Mouse (Mus musculus): ENCODE data around the gene Dnajc6. TPM values are rescaled to one million over a fixed set of nuclear protein-coding genes. Genes with fewer than 3 reads are reported as not detected.

Gene Dnajc6
- total and polyA plus RNA-seq, 3 experiments = 15.0 to 20.2 TPM; not detected in 1

DNA sequence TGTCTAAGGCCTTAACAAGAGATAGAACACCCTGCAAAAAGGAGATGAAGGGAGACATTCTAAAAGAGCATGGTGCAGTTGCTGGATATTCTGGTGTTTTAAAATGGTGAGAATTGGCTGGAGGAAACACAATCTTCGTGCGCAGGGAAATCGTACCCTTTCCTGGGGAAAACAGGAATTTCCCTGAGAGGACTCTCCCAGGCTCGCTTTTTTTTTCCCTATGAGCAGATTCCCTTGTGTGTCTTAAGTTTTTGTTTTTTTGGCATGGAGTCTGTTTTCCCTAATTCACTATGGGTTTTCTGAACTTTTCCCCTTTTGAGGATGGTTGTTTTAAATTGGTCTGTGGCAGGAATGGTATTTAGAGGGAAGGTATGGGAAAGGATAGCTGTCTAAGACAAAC, 192.8 kb downstream of the Dnajc6 start:
- no peaks in the 10 kb centered on the region for H3K27me3 ChIP-seq (ENCODE audit: control insufficient read depth in 1 of 2, insufficient read depth in 2 of 2, low read length in 2 of 2)
- no peak overlapping the region for H3K27ac ChIP-seq (ENCODE audit: control insufficient read depth, low read depth, low read length)
- no peaks in the 10 kb centered on the region for H3K4me1 ChIP-seq (ENCODE audit: control insufficient read depth in 1 of 2, insufficient read depth in 2 of 2, low read length in 2 of 2)
- H3K79me2 ChIP-seq (ENCODE audit: control insufficient read depth, insufficient read depth, low read length, poor library complexity) = no peaks in the 10 kb centered on the region
- no peak overlapping the region for H3K9ac ChIP-seq (ENCODE audit: control insufficient read depth, low read depth, low read length, poor library complexity, severe bottlenecking)
- no peak for DNase-seq (ENCODE audit: low read depth, low spot score)
- no peaks in the 10 kb centered on the region for H3K36me3 ChIP-seq (ENCODE audit: control insufficient read depth in 1 of 2, insufficient read depth in 2 of 2, low read length in 2 of 2)
- no peaks in the 10 kb centered on the region for H3K9me3 ChIP-seq (replicated peaks; ENCODE audit: insufficient read depth, low read length)
- H3K4me3 ChIP-seq (ENCODE audit: control insufficient read depth in 1 of 2, insufficient read depth in 1 of 2, low read depth in 2 of 2, low read length in 2 of 2) = no peak overlapping the region
- no peak for TF ChIP-seq TCF12 (IDR thresholded peaks at IDR 0.05; ENCODE audit: low read depth, low read length)
- TF ChIP-seq HCFC1 (IDR thresholded peaks at IDR 0.05; ENCODE audit: low read depth, low read length) = no peak

GRCm38 (mm10) chr4:101689645-101690044, 193.2 kb downstream of the Dnajc6 start:
- H3K9me3 ChIP-seq (replicated peaks; ENCODE audit: insufficient read depth, low read length) = no peaks in the 10 kb centered on the region
- TF ChIP-seq BHLHE40 (IDR thresholded peaks at IDR 0.05; ENCODE audit: borderline replicate concordance, low read depth, low read length) = no peak
- no peak for TF ChIP-seq POLR2A (IDR thresholded peaks at IDR 0.05; ENCODE audit: control insufficient read depth in 1 of 2, insufficient read depth in 1 of 2, low read depth in 1 of 2, low read length in 2 of 2, poor library complexity in 1 of 2)
- TF ChIP-seq SMC3 (IDR thresholded peaks at IDR 0.05; ENCODE audit: low read depth, low read length) = no peak
- TF ChIP-seq ELF1 (IDR thresholded peaks at IDR 0.05; ENCODE audit: low read depth, low read length) = no peak
- TF ChIP-seq TBP (IDR thresholded peaks at IDR 0.05; ENCODE audit: low read depth, low read length) = no peak
- no peak for TF ChIP-seq POLR2AphosphoS2 (IDR thresholded peaks at IDR 0.05; ENCODE audit: low read length)
- no peak for TF ChIP-seq NRF1 (IDR thresholded peaks at IDR 0.05; ENCODE audit: insufficient read depth, low read depth, low read length, poor library complexity, severe bottlenecking)
- no peak for TF ChIP-seq NELFE (IDR thresholded peaks at IDR 0.05; ENCODE audit: low read depth, low read length)
- TF ChIP-seq USF2 (IDR thresholded peaks at IDR 0.05; ENCODE audit: borderline replicate concordance in 1 of 2, insufficient read depth in 1 of 2, low read depth in 1 of 2, low read length in 2 of 2) = no peak
- no peak for TF ChIP-seq POLR2AphosphoS5 (IDR thresholded peaks at IDR 0.05; ENCODE audit: borderline replicate concordance, low read depth, low read length)
- TF ChIP-seq MEF2A (IDR thresholded peaks at IDR 0.05; ENCODE audit: extremely low read depth, insufficient replicate concordance, low read depth, low read length, poor library complexity, severe bottlenecking) = no peak
- TF ChIP-seq ZNF384 (IDR thresholded peaks at IDR 0.05; ENCODE audit: low read depth, low read length) = no peak
- TF ChIP-seq MAZ (IDR thresholded peaks at IDR 0.05; ENCODE audit: low read depth, low read length) = no peak
- no peaks in the 10 kb centered on the region for H3K79me2 ChIP-seq (ENCODE audit: control insufficient read depth, insufficient read depth, low read length, poor library complexity)
- no peak overlapping the region for H3K4me3 ChIP-seq (ENCODE audit: control insufficient read depth in 1 of 2, insufficient read depth in 1 of 2, low read depth in 2 of 2, low read length in 2 of 2)
- H3K27ac ChIP-seq (ENCODE audit: control insufficient read depth, low read depth, low read length) = no peak overlapping the region
- no peaks in the 10 kb centered on the region for H3K36me3 ChIP-seq (ENCODE audit: control insufficient read depth in 1 of 2, insufficient read depth in 2 of 2, low read length in 2 of 2)
- no peak for DNase-seq (ENCODE audit: low read depth, low spot score)
- no peaks in the 10 kb centered on the region for H3K27me3 ChIP-seq (ENCODE audit: control insufficient read depth in 1 of 2, insufficient read depth in 2 of 2, low read length in 2 of 2)
- H3K4me1 ChIP-seq (ENCODE audit: control insufficient read depth in 1 of 2, insufficient read depth in 2 of 2, low read length in 2 of 2) = no peaks in the 10 kb centered on the region
- no peak overlapping the region for H3K9ac ChIP-seq (ENCODE audit: control insufficient read depth, low read depth, low read length, poor library complexity, severe bottlenecking)

Other genes starting within 250 kb of the Dnajc6 start
- 35.0 and 37.3 TPM in 2 replicates for gene Jak1, start 231.4 kb upstream of the Dnajc6 start, total RNA-seq (2012; rRNA removed)
- 10 to 100 TPM in 1 of 2 experiments, not detected in 1; 41.9 TPM for gene Jak1, start 231.4 kb upstream of the Dnajc6 start, polyA plus RNA-seq (2012; ENCODE audit: insufficient read depth in 1 of 2, insufficient read length in 2 of 2, low read depth in 1 of 2, low replicate concordance in 2 of 2, missing spikeins in 1 of 2)
- gene Ak4, start 77.4 kb upstream of the Dnajc6 start, total RNA-seq (2012; rRNA removed) = 18.3 and 21.2 TPM in 2 replicates
- gene Ak4, start 77.4 kb upstream of the Dnajc6 start, polyA plus RNA-seq (2012; ENCODE audit: insufficient read depth in 1 of 2, insufficient read length in 2 of 2, low read depth in 1 of 2, low replicate concordance in 2 of 2, missing spikeins in 1 of 2) = 10 to 100 TPM in 1 of 2 experiments, not detected in 1; 25.4 TPM
- 39.6 and 51.7 TPM in 2 replicates for gene Leprot, start 151.1 kb downstream of the Dnajc6 start, total RNA-seq (2012; rRNA removed)
- gene Leprot, start 151.1 kb downstream of the Dnajc6 start, polyA plus RNA-seq (2012; ENCODE audit: insufficient read depth in 1 of 2, insufficient read length in 2 of 2, low read depth in 1 of 2, low replicate concordance in 2 of 2, missing spikeins in 1 of 2) = 10 to 100 TPM in 1 of 2 experiments, not detected in 1; 51.5 TPM
- not detected in 2 replicates for gene Lepr, start 220.8 kb downstream of the Dnajc6 start, total RNA-seq (2012; rRNA removed)
- gene Lepr, start 220.8 kb downstream of the Dnajc6 start, polyA plus RNA-seq (2012; ENCODE audit: insufficient read depth in 1 of 2, insufficient read length in 2 of 2, low read depth in 1 of 2, low replicate concordance in 2 of 2, missing spikeins in 1 of 2) = under 1 TPM in 1 of 2 experiments, not detected in 1; 0.04 TPM